ENCODE assay signal across 24 mouse cellular contexts in genomic region chr1:90433911-90434310, GRCm38 (mm10).
DNase-seq lines count a peak whose midpoint lies in the region; ATAC-seq and TF ChIP-seq lines count a peak whose summit lies in the region.
"Had no signal": no experiment of that assay in that cellular context is flagged by ENCODE, and none has a peak within 500 bp of the region (broad histone marks: within the 10 kb centered on the region; RNA-seq: fewer than 3 reads in every experiment).

No protein-coding gene starts in this region.

- TF ChIP-seq POLR2A in brain, embryonic 14.5 days (IDR thresholded peaks at IDR 0.05; ENCODE audit: borderline replicate concordance, extremely low read depth, insufficient read depth, insufficient read length, poor library complexity, severe bottlenecking), result no peak

- TF ChIP-seq CTCF in brain, embryonic 14.5 days (IDR thresholded peaks at IDR 0.05; ENCODE audit: borderline replicate concordance, extremely low read depth, insufficient read depth, insufficient read length), result no peak
- no peak for TF ChIP-seq CTCF in intestine, postnatal 0 days (IDR thresholded peaks at IDR 0.05; ENCODE audit: low read depth)

- H3K9ac ChIP-seq in forebrain, embryonic 15.5 days (replicated peaks), result no peak overlapping the region
- no peak overlapping the region for H3K9ac ChIP-seq in forebrain, embryonic 13.5 days
- no peak overlapping the region for H3K9ac ChIP-seq in embryonic facial prominence, embryonic 11.5 days (replicated peaks; ENCODE audit: low read length)
- no peak overlapping the region for H3K9ac ChIP-seq in limb, embryonic 11.5 days (ENCODE audit: low read length)
- no peak overlapping the region for H3K9ac ChIP-seq in intestine, postnatal 0 days (ENCODE audit: low read depth, low read length)
- H3K9ac ChIP-seq: embryonic facial prominence, embryonic 15.5 days; forebrain, embryonic 12.5 days; heart, embryonic 12.5 days; hindbrain, embryonic 13.5 days had no signal

- H3K27ac ChIP-seq in forebrain, embryonic 15.5 days (replicated peaks), result 0 out of 2 replicates have a peak overlapping the region, but pooled peaks have one; percentile 27
- no peak overlapping the region for H3K27ac ChIP-seq in forebrain, embryonic 13.5 days
- H3K27ac ChIP-seq in embryonic facial prominence, embryonic 11.5 days (replicated peaks; ENCODE audit: low read depth, low read length), result peak overlapping the region; percentile 59
- H3K27ac ChIP-seq in limb, embryonic 11.5 days (replicated peaks; ENCODE audit: low read depth, low read length), result peak overlapping the region; percentile 81
- no peak overlapping the region for H3K27ac ChIP-seq in intestine, postnatal 0 days (ENCODE audit: low read depth, low read length)
- H3K27ac ChIP-seq: embryonic facial prominence, embryonic 15.5 days; forebrain, embryonic 12.5 days; heart, adult 2 months; hindbrain, embryonic 13.5 days; hindbrain, postnatal 0 days had no signal

- H3K4me1 ChIP-seq in forebrain, embryonic 15.5 days, result peaks cover 16% of the 10 kb centered on the region
- H3K4me1 ChIP-seq in forebrain, embryonic 13.5 days, result peaks cover 16% of the 10 kb centered on the region
- no peaks in the 10 kb centered on the region; the same call in 1 of the 2 replicates for H3K4me1 ChIP-seq in embryonic facial prominence, embryonic 11.5 days (ENCODE audit: control insufficient read depth, insufficient read depth, low read length)
- peaks cover 16% of the 10 kb centered on the region for H3K4me1 ChIP-seq in limb, embryonic 11.5 days (ENCODE audit: control insufficient read depth, insufficient read depth, low read length)
- H3K4me1 ChIP-seq in intestine, postnatal 0 days (replicated peaks; ENCODE audit: control insufficient read depth, insufficient read depth, low read length), result no peaks in the 10 kb centered on the region

- H3K36me3 ChIP-seq in forebrain, embryonic 15.5 days, result no peaks in the 10 kb centered on the region
- no peaks in the 10 kb centered on the region for H3K36me3 ChIP-seq in forebrain, embryonic 13.5 days (ENCODE audit: poor library complexity, severe bottlenecking)
- H3K36me3 ChIP-seq in embryonic facial prominence, embryonic 11.5 days (replicated peaks; ENCODE audit: control insufficient read depth, insufficient read depth, low read depth, low read length), result no peaks in the 10 kb centered on the region
- no peaks in the 10 kb centered on the region for H3K36me3 ChIP-seq in limb, embryonic 11.5 days (ENCODE audit: control insufficient read depth, insufficient read depth, low read length)
- no peaks in the 10 kb centered on the region for H3K36me3 ChIP-seq in intestine, postnatal 0 days (ENCODE audit: control insufficient read depth, insufficient read depth)
- H3K36me3 ChIP-seq: embryonic facial prominence, embryonic 15.5 days; forebrain, embryonic 12.5 days; heart, embryonic 12.5 days; hindbrain, embryonic 13.5 days had no signal

- H3K4me2 ChIP-seq in forebrain, embryonic 15.5 days (replicated peaks), result no peak overlapping the region
- H3K4me2 ChIP-seq in forebrain, embryonic 13.5 days, result no peak overlapping the region
- H3K4me2 ChIP-seq in embryonic facial prominence, embryonic 11.5 days (ENCODE audit: low read depth, low read length), result no peak overlapping the region
- H3K4me2 ChIP-seq in limb, embryonic 11.5 days (ENCODE audit: low read depth, severe bottlenecking), result no peak overlapping the region
- H3K4me2 ChIP-seq in intestine, postnatal 0 days (replicated peaks; ENCODE audit: low read depth), result no peak overlapping the region
- H3K4me2 ChIP-seq: embryonic facial prominence, embryonic 15.5 days; forebrain, embryonic 12.5 days; heart, embryonic 12.5 days; hindbrain, embryonic 13.5 days had no signal

- 60% methylated on average over 5 of the region's 5 CpGs for WGBS in forebrain, embryonic 15.5 days
- 79% methylated on average over 5 of the region's 5 CpGs for WGBS in forebrain, embryonic 13.5 days
- 21% methylated on average over 5 of the region's 5 CpGs for WGBS in embryonic facial prominence, embryonic 11.5 days
- 17% methylated on average over 5 of the region's 5 CpGs for whole genome bisulfite sequencing in limb, embryonic 11.5 days
- WGBS in intestine, postnatal 0 days, result 82% methylated on average over 5 of the region's 5 CpGs

- H3K4me3 ChIP-seq in forebrain, embryonic 15.5 days, result no peak overlapping the region
- H3K4me3 ChIP-seq in forebrain, embryonic 13.5 days, result no peak overlapping the region
- no peak overlapping the region for H3K4me3 ChIP-seq in embryonic facial prominence, embryonic 11.5 days (ENCODE audit: low read depth, low read length)
- no peak overlapping the region for H3K4me3 ChIP-seq in limb, embryonic 11.5 days (ENCODE audit: low read depth, low read length)
- no peak overlapping the region for H3K4me3 ChIP-seq in intestine, postnatal 0 days (ENCODE audit: low read depth, low read length)
- H3K4me3 ChIP-seq: embryonic facial prominence, embryonic 15.5 days; erythroblast, embryonic 14.5 days; forebrain, embryonic 12.5 days; heart, adult 2 months; heart, embryonic 12.5 days; hindbrain, embryonic 13.5 days had no signal

- H3K27me3 ChIP-seq in forebrain, embryonic 15.5 days, result no peaks in the 10 kb centered on the region
- no peaks in the 10 kb centered on the region for H3K27me3 ChIP-seq in forebrain, embryonic 13.5 days
- no peaks in the 10 kb centered on the region for H3K27me3 ChIP-seq in embryonic facial prominence, embryonic 11.5 days (ENCODE audit: control insufficient read depth, insufficient read depth, low read length)
- H3K27me3 ChIP-seq in limb, embryonic 11.5 days (ENCODE audit: control insufficient read depth, insufficient read depth, low read length), result no peaks in the 10 kb centered on the region
- no peaks in the 10 kb centered on the region for H3K27me3 ChIP-seq in intestine, postnatal 0 days (replicated peaks; ENCODE audit: control insufficient read depth, insufficient read depth, low read length)
- H3K27me3 ChIP-seq: embryonic facial prominence, embryonic 15.5 days; forebrain, embryonic 12.5 days; heart, embryonic 12.5 days; hindbrain, embryonic 13.5 days; Patski had no signal

- DNase-seq in brain, embryonic 14.5 days (ENCODE audit: low read depth), result peak; percentile 47
- DNase-seq in embryonic facial prominence, embryonic 11.5 days (ENCODE audit: low spot score), result peak; percentile 74
- peak; percentile 60 for DNase-seq in limb, embryonic 11.5 days (ENCODE audit: low spot score)
- no peak for DNase-seq in kidney, adult 8-10 months
- no peak for DNase-seq in T-cell, adult 2 months (ENCODE audit: low spot score)
- DNase-seq: adrenal gland, adult 2 months; adrenal gland, postnatal 25 days; cerebellum, adult 11 months; cerebellum, adult 8-10 months; cerebellum, postnatal 14 days; embryo, embryonic 11 days; gastrocnemius, postnatal 14 days; heart, adult 2 months; kidney, adult 18-20 months had no signal

- H3K9me3 ChIP-seq in forebrain, embryonic 15.5 days, result no peaks in the 10 kb centered on the region
- no peaks in the 10 kb centered on the region for H3K9me3 ChIP-seq in forebrain, embryonic 13.5 days (replicated peaks)
- H3K9me3 ChIP-seq in embryonic facial prominence, embryonic 11.5 days (replicated peaks; ENCODE audit: control insufficient read depth, low read length), result no peaks in the 10 kb centered on the region
- no peaks in the 10 kb centered on the region for H3K9me3 ChIP-seq in limb, embryonic 11.5 days (ENCODE audit: control insufficient read depth, low read length)
- H3K9me3 ChIP-seq in intestine, postnatal 0 days (ENCODE audit: control insufficient read depth), result no peaks in the 10 kb centered on the region
- H3K9me3 ChIP-seq: embryonic facial prominence, embryonic 15.5 days; forebrain, embryonic 12.5 days; heart, embryonic 12.5 days; hindbrain, embryonic 13.5 days had no signal

- ATAC-seq in forebrain, embryonic 15.5 days (replicated peaks), result no peak
- no peak for ATAC-seq in forebrain, embryonic 13.5 days
- 0 out of 2 replicates have a peak, but pooled peaks have one; percentile 16 for ATAC-seq in embryonic facial prominence, embryonic 11.5 days (replicated peaks; ENCODE audit: insufficient number of reproducible peaks, low FRiP score, low TSS enrichment, low read depth)
- ATAC-seq in limb, embryonic 11.5 days (ENCODE audit: insufficient number of reproducible peaks, low FRiP score, low TSS enrichment, low read depth), result no peak
- no peak for ATAC-seq in intestine, postnatal 0 days
- ATAC-seq: hindbrain, postnatal 0 days; Patski had no signal

Comparison
In these comparisons a context has a peak if more than half of its experiments do, and no peak if none do; other contexts are left out.
1. H3K27ac ChIP-seq: peak in forebrain, embryonic 15.5 days (single experiment), embryonic facial prominence, embryonic 11.5 days (single experiment) and limb, embryonic 11.5 days (single experiment); none in forebrain, embryonic 13.5 days (single experiment) and intestine, postnatal 0 days (single experiment).
2. DNase-seq: peak in brain, embryonic 14.5 days (single experiment), embryonic facial prominence, embryonic 11.5 days (single experiment) and limb, embryonic 11.5 days (single experiment); none in kidney, adult 8-10 months (0 of 2) and T-cell, adult 2 months (single experiment).